Mouse (Mus musculus): Measurements from ENCODE around the gene Uqcc3. TPM values are rescaled to one million over a fixed set of nuclear protein-coding genes. Genes with fewer than 3 reads are reported as not detected.
A peak's percentile ranks its signal among the peaks of the same experiment; 100 is the strongest.
"Not testable (repeated sequence)": the region's sequence is repeated elsewhere in the genome, so short reads cannot be mapped to it uniquely, and the experiment has no call there.

The Uqcc3 gene
- total RNA-seq, 2 experiments from 2014 or later, result 69.1 to 79.0 TPM

DNA sequence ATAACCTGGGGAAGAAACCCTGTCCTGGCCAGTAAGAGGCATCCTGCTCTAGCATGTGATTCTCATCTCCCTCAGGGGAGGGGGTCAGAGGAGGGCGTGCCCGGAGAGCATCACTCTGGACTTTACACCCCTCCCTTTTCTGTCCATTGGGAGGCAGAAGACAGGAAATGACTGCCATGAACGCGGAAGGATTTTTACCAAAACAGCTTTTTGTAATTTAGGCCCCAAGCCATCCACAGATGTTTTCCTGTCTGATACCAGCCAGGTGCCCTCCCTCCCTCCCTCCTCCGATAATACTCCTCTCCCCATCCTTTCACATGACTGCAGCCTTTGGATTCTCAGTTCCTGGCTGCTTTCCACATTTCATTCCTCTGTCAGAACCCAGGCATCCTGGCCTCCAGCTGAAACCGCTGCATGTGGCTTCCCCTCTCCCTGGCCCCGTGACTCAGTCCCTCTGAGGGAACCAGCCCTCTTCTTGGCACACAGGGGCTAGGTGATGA, 30.3 kb downstream of the Uqcc3 start, which contains the start of gene Lrrn4cl:
Gene Lrrn4cl, plus strand, starts transcription at position 367 of the 500 bp plus-strand sequence.
- peak; percentile 43 for DNase-seq

DNA sequence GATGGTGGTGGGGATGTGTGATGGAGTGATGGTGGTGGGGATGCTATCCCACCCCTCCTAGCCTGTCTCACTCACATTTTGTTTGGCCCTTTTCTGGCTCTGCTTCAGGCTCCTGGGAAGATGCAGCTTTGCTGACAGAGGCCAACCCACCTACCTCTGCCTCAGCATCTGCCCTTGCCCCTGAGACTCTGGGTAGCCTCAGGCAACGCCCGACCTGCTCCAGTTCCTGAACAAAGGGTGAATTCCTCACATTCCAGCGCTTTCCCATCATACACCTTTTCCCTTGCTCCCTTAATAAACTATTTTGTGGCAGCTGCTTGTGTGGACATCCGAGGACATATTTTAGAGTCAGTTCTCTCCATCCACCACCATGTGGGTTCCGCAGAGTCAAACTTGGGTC, 32.4 kb downstream of the Uqcc3 start:
- DNase-seq, result no peak

DNA sequence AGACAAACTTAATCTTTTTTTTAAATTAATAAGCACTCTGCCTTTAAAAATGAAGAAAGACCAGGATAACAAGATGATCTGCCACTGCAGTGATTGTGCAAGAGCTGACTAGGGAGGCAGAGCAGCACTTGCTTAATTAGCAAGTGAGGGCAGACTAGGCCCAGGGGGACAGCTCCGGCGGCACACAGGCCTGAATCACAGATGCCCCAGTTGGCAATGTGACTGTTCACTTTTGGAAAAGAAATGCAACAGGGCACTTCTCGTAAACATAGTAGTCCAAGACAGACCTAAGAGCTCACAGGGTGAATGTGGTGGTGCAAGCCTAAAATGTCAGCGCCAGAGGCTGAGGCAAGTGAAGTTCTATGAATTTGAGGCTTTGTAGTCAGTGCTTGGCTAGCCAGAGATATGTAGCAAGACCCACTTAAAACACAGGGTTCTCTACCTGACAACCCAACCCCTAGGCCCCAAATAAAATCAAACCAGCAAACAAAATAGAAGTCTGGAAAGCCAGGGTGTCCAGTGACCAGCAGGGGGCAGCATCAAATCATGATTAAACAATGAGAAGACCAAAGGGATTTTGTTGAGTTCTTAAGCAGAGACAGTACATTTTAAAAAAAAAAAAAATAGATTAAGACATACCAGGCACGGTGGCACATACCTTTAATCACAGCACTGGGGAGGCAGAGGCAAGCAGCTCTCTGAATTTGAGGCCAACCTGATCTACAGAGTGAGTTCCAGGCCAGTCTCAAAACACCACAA, 36.2 kb downstream of the Uqcc3 start:
- peak; percentile 88 for DNase-seq

DNA sequence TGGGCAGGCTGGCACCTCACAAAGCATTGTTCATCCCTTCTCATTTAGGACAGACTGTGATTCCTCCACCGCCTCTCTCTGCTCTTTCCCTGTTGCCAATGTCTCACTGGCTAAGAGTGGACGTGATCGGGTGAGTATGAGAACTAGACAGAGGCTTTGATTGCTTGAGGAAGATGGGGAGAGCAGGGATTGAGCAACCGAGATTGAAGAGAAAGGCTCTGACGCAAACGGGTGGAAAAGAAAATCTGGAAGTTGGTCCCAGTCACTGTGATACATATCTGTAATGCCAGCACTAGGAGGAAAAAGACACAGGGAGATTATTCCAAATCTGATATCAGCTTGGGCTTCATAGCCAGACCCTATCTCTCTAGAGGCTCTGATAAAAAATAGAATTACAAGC, 37.8 kb downstream of the Uqcc3 start:
- peak; percentile 41 for DNase-seq

DNA sequence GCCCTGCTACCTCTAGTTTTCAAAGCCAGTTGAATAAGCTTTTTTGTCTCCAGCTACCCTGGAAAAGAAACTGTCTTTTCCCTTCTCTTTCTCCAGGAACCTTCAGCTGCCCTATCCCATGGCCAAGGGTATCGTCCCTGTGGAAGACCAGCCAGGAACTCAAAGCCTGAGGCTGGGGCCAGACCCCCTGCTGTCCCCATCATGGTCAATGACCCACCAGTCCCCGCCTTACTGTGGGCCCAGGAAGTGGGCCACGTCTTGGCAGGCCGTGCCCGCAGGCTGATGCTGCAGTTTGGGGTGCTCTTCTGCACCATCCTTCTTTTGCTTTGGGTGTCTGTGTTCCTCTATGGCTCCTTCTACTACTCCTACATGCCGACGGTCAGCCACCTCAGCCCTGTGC, 39.7 kb downstream of the Uqcc3 start:
- no peak for DNase-seq

DNA sequence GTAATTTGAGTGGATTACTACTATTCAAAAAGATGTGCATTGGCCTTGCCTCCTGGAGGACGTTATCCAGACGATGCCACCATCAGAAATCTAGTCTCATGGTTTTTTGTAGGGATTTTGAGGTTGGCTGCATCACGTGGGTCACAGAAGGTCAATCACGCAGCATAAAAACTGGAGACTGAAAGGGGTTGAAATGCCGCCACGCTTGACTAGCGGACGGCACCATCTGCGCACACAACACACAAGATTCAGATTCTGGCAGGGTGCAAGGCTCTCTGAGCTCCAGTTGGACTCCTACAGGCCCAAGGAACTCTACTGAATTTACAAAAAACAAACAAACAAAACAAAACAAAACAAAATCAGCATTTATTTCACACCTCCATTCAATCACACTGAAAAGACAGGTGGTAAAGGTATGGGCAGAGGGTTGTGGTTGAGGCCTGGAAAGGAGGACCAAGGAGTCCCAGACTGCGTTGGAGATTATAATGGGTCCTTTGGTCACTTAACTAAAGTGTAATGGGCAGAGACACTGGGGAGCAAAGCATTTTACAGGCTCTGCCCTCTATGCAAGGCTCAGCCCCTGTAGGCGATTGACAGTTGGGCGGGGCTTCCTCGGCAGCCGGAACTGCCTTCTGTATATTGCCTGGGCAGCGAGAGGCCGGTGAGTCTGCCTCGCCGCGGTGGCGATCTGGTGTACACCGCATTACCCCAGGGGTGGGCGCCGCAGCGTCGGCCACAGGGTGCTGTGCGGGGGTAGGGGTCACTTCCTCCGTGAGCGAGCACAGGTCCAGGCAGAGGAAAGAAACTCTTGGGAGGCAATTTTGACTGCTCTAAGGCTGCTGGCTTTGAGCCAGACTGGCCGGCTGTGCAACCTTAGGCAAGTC, 40.6 kb downstream of the Uqcc3 start:
- DNase-seq, result peak; percentile 88

DNA sequence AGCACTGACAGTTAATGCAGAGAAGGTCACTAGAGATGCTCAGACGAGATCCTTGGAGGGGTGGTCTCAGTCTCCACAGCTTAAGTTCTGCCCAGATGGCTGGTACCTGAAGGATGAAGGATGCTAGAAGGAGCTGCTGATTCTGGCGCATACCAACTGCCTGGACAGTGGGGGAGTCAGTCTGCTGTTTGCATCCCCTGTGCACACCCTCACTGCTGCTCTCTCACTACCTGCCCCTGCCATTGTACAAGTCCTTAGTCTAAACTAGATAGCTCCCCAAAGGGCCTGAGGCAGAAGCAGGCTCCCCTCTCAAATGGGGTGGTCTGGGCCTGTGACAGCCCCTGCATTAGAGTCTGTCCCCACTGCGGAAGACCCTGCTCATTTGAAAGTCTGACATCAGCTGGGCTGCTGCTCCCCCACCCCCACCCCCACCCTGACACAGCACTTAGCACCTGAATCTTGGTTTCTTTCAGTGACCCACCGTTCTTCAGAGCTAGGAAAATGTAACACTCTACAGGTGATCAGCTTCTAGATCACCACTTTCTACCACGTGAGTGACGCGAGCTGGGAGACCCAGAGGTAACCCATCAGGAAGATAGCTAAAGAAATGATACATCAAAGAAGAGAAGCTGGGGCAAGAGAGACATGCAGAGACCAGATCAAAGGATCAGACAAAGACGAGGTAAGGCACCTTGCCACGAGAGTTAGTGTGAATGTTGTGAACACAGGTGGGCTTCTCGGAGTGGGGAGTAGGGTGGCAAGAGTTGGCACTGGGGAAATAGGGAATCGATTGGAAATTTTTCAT, 41.4 kb downstream of the Uqcc3 start, which contains the start of gene Gng3:
Gene Gng3, minus strand, starts transcription at position 92 of the 805 bp plus-strand sequence.
- no peak for DNase-seq

DNA sequence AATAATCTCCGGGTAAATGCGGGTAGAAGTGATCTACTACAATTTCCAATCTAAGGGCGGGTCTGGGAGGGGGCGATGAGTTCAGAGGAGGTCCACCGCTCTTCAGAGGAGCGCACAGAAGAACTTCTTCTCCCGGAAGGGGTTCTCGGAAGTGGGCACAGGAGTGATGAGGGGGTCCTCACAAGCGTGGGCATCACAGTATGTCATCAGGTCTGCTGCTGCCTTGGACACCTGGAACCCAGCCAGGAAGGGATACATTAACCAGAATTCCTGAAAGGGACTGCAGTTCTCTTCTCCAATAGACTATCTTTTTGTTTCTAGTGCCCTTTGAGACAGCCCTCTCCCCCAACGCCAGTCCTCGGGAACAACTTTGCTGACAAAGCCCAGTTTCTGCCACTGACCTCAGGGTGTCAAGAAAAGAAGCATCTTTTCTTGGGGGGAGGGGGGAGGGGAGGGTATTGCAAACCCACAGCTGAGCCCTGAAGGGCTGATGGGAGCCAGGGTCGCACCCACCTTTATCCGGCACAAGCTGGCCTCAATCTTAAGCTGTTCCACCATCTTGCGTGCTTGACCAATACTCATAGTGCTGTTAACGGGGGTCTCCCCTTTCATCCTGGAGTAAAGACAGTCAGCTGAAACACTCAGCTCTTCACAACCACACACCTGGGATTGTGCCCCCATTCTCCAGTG, 42.5 kb downstream of the Uqcc3 start:
- DNase-seq, result peak; percentile 63

DNA sequence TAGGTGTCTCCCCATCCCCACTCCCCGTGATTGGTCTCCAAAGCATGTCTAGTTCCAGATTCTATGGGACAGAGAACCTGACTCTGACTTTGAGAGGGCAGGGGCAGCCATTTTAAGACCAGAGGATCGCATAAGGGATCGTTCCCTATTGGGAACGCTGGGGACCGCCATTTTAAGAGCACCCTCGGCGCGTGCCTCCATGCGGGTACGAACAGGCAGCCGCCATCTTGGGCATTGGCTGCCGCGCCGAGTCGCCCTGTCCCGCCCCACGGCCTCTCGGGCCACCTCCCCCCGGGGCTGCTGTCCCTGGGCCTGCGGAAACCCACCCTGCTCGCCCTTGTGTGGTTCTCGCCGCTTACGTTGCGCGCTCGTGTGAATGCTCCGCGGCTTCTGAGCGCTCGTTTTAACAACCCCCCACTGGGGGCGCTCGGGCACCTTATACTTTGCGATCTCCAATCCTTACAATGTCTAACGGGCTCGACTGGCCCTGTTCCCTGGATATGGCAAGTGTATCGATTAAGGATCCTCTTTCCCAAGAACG, 43.4 kb downstream of the Uqcc3 start, which contains the start of gene Bscl2:
Gene Bscl2, plus strand, starts transcription at position 217 of the 541 bp plus-strand sequence.
- DNase-seq, result peak; percentile 86

DNA sequence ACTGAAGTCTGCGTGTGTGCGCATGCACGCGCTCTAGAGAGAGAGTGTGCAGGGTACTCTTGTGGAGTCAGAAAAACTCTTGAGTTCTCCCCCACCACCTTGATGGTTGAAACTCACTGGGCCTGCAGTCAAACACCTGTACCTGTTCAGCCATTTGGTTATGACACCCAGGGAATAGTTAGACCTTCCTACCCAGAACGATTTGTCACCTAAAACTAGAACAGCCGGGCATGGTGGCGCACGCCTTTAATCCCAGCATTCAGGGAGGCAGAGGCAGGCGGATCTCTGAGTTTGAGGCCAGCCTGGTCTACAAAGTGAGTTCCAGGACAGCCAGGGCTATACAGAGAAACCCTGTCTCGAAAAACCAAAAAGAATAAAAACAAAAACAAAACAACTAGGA, 44.4 kb downstream of the Uqcc3 start:
- DNase-seq, result not testable (repeated sequence)

DNA sequence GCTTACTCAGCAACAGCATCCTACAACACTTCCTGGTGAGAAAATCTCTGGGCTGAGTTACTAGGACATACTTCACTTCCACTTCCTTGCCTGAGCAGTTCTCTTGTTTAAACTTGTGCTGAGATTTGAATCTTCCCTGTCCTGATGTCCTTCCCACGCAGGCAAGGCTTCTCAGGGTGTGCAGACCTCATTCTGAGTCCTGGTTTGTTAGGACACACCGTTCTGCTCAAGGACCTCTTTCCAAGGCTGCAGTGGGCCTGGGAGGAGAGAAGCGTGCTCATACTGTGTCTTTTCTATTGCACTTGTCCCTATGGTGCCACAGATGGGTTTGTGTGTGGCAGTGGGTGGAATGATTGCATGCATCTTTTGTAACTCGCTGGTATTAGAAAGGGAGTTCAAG, 47.8 kb downstream of the Uqcc3 start:
- no peak for DNase-seq

DNA sequence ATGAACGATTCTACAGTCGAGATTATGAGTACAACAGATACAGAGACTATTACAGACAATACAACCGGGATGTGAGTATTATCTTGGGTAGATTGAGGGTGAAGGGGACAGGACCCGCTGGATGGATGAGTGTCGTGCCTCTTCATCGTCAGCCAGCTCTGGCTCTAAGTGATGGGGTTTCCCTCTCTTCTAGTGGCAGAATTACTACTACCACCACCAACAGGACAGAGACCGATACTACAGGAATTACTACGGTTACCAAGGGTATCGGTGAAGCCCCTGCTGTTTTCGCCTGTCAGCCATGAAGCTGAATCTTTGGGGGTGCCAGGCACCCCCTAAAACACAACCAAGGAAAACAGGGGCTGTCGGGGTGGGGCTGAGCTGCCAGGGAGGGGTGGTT, 49.5 kb downstream of the Uqcc3 start:
- DNase-seq, result no peak

DNA sequence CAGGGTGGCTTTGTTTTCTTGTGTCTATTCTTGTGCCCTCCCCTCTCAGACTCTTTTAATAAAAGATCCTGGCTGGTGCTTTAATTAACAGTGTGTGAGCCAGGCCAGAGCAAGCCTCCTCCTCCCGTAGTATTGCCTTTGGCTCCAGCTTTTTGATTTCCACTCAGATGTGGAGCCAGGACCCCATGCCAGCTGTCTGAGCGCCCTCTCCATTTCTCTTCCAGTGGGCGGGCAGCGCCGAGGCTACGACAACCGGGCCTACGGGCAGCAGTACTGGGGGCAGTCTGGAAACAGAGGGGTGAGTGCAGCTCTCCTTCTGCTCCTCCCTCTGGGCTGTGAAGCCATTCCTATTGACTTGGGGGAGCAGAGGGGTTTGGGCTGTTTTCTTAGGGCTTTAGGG, 50.1 kb downstream of the Uqcc3 start:
- no peak for DNase-seq

Small RNA genes within 50 kb of the gene (microRNA-seq; reads per million reads assigned to microRNA genes)
- gene Mir5136, result not detected

Other genes with a start within 250 kb of the Uqcc3 start
- 1 to 10 TPM; 2.1 to 2.5 TPM for gene Chrm1, start 217.1 kb downstream of the Uqcc3 start, total RNA-seq (2021)
- 100 to 1,000 TPM in 1 of 2 experiments, 10 to 100 TPM in 1; 97.4 to 178 TPM for gene Slc3a2, start 157.6 kb downstream of the Uqcc3 start, total RNA-seq (2021)
- gene Wdr74, start 145.1 kb downstream of the Uqcc3 start, total RNA-seq (2021), result 10 to 100 TPM; 51.1 to 58.8 TPM
- 1 to 10 TPM; 1.3 to 3.1 TPM for gene 1700092M07Rik, start 140.2 kb downstream of the Uqcc3 start, total RNA-seq (2021)
- 10 to 100 TPM; 73.8 to 75.8 TPM for gene Stx5a, start 139.5 kb downstream of the Uqcc3 start, total RNA-seq (2021)
- 100 to 1,000 TPM in 1 of 2 experiments, 10 to 100 TPM in 1; 88.6 to 107 TPM for gene Nxf1, start 123.8 kb downstream of the Uqcc3 start, total RNA-seq (2021)
- 100 to 1,000 TPM; 101 to 127 TPM for gene Tmem223, start 109.9 kb downstream of the Uqcc3 start, total RNA-seq (2021)
- gene Tmem179b, start 106.5 kb downstream of the Uqcc3 start, total RNA-seq (2021), result 10 to 100 TPM; 48.6 to 50.0 TPM
- gene Taf6l, start 94.5 kb downstream of the Uqcc3 start, total RNA-seq (2021), result 10 to 100 TPM; 12.4 to 19.5 TPM
- gene Polr2g, start 82.3 kb downstream of the Uqcc3 start, total RNA-seq (2021), result 10 to 100 TPM; 81.3 to 90.4 TPM
- gene Zbtb3, start 78.4 kb downstream of the Uqcc3 start, total RNA-seq (2021), result 1 to 10 TPM; 2.0 to 2.3 TPM
- 10 to 100 TPM; 25.7 to 30.7 TPM for gene Ttc9c, start 61.6 kb downstream of the Uqcc3 start, total RNA-seq (2021)
- 10 to 100 TPM; 58.0 to 62.7 TPM for gene Hnrnpul2, start 60.9 kb downstream of the Uqcc3 start, total RNA-seq (2021)
- not detected for gene AC129217.1, start 51.1 kb downstream of the Uqcc3 start, total RNA-seq (2021)
- 100 to 1,000 TPM; 157 to 160 TPM for gene Bscl2, start 43.5 kb downstream of the Uqcc3 start, total RNA-seq (2021)
- gene Gng3, start 41.7 kb downstream of the Uqcc3 start, total RNA-seq (2021), result 1 to 10 TPM; 5.8 to 9.8 TPM
- 1 to 10 TPM; 5.5 to 6.1 TPM for gene Lrrn4cl, start 30.2 kb downstream of the Uqcc3 start, total RNA-seq (2021)
- 100 to 1,000 TPM; 193 to 217 TPM for gene Ubxn1, start 9.4 kb downstream of the Uqcc3 start, total RNA-seq (2021)
- 10 to 100 TPM in 1 of 2 experiments, 1 to 10 TPM in 1; 7.4 to 10.7 TPM for gene Lbhd1, start 2.8 kb upstream of the Uqcc3 start, total RNA-seq (2021)
- not detected for gene Gm49403, start 3.0 kb upstream of the Uqcc3 start, total RNA-seq (2021)
- gene 1810009A15Rik, start 7.9 kb upstream of the Uqcc3 start, total RNA-seq (2021), result 10 to 100 TPM; 31.5 to 31.9 TPM
- not detected for gene Gm49416, start 8.0 kb upstream of the Uqcc3 start, total RNA-seq (2021)
- 10 to 100 TPM; 23.7 to 25.2 TPM for gene Ints5, start 12.1 kb upstream of the Uqcc3 start, total RNA-seq (2021)
- 100 to 1,000 TPM; 142 to 150 TPM for gene Ganab, start 17.1 kb upstream of the Uqcc3 start, total RNA-seq (2021)
- gene B3gat3, start 39.5 kb upstream of the Uqcc3 start, total RNA-seq (2021), result 10 to 100 TPM; 55.1 to 59.3 TPM
- gene Rom1, start 48.4 kb upstream of the Uqcc3 start, total RNA-seq (2021), result 10 to 100 TPM; 17.4 to 24.0 TPM
- gene Eml3, start 48.6 kb upstream of the Uqcc3 start, total RNA-seq (2021), result 10 to 100 TPM; 43.6 to 53.3 TPM
- 100 to 1,000 TPM in 1 of 2 experiments, 10 to 100 TPM in 1; 94.8 to 111 TPM for gene Mta2, start 61.0 kb upstream of the Uqcc3 start, total RNA-seq (2021)
- 10 to 100 TPM; 17.4 to 19.3 TPM for gene Tut1, start 72.9 kb upstream of the Uqcc3 start, total RNA-seq (2021)
- gene Eef1g, start 86.1 kb upstream of the Uqcc3 start, total RNA-seq (2021), result 100 to 1,000 TPM; 355 to 407 TPM
- 100 to 1,000 TPM; 146 to 184 TPM for gene Ahnak, start 108.4 kb upstream of the Uqcc3 start, total RNA-seq (2021)
- 1 to 10 TPM in 1 of 2 experiments, not detected in 1; 3.9 TPM for gene Scgb1a1, start 207.0 kb upstream of the Uqcc3 start, total RNA-seq (2021)